Mouse (Mus musculus) heart, adult 9 months (tissue): Measurements from ENCODE around the gene Kcnc4.

Experiments used
- DNase-seq, 2 experiments: peaks; one replicate each; pipeline ENCODE4 v3.0.0; 2022; ENCODE audit warnings: low spot score in 2 of 2

The Kcnc4 gene

DNA sequence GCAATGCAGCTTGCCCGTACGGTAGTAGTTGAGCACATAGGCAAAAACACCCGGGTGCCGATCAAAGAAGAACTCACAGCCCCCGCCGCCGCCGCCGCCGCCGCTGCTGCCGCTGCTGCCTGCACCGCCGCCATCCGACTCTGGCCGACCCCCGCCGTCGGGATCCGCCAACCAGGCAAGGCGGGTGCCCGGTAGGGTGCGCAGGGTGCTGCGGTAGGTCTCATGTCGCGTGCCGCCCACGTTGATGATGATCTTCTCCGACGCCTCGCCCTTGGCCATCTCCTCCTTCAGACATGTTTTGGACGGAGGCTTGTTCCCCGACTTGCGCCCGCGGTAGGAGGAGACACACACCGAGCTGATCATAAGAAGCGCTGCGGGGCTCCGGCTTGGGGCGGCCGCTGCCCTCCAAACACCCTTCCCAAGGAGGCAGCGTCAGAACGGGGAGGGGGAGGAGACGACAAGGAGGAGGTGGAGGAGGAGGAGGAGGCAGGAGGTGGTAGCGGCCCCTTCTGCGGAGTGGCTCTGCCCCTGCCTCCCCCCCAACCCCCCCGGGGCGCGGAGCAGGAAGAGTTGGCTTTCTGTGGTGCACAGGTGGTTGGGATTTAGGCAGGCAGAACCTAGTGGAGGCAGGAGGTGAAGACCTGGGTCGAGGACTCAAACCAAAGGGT is 690 bp downstream of the Kcnc4 start:
- no peak for DNase-seq

- no peak for DNase-seq
Observed at GRCm38 (mm10) chr3:107458104-107458503, 1.2 kb downstream of the Kcnc4 start.

DNA sequence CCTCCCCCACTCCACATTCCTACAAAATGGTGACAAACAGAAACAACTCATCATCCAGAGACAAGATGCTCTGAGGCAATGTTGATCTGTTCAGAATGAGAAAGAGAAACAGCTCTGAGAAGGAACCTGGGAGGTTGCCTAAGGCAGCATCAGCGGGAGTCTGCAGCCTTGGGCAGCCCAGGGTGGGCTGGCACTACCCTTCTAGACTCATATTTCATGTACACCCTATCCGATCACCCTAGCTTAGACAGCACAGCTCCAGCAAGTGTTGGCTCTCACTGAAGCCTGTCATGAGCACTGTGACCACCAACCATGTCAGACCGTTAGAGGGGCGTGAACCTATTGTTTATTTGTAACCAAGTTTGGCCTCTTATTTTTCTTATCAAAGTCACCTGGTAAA is 5.1 kb downstream of the Kcnc4 start:
- no peak for DNase-seq

GRCm38 (mm10) chr3:107446822-107447221 is 12.5 kb downstream of the Kcnc4 start:
- DNase-seq: no peak

GRCm38 (mm10) chr3:107443866-107444265 is 15.5 kb downstream of the Kcnc4 start:
- DNase-seq: no peak

DNA sequence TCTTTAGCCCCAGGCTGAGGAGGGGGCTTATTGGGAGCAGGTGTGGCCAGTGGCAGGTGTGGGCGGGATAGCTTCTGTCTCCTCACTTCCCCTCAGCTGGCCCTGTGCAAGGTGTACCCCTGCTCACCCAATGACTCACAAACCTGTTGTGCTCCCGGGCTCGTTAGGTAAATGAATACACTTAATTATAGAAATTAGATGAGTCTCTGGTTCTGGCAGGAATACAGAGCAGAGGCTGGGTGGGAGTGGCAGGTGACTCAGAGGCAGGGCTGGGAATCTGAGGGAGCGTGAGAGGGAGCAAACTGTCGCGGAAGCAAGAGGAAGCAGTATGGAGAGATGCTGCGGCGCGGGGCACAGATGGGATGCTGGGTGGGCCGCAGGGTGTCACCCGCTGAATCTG is 17.2 kb downstream of the Kcnc4 start:
- DNase-seq: no peak

- no peak for DNase-seq
Observed at GRCm38 (mm10) chr3:107441306-107441705, 18.0 kb downstream of the Kcnc4 start.

DNA sequence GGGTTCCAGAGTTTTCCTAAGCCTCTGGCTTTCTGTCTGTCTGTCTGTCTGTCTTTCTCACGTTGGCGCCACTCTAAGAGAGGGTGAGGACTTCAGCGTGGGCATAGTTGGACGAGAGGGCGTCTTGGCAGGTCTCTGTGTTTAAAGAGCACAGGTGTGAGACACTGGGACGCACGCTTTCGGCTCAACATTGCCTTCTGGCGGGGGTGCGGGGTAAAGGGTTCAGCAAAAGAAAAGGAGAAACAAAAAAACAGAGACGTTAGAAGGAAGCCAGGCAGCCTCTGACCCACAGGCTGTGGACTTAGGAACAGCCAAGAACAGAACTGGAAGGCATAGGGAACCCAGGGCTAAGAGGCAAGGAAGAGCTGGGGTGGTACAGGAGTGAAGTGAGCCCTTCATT is 20.1 kb downstream of the Kcnc4 start:
- no peak for DNase-seq

- DNase-seq: no peak
Observed at GRCm38 (mm10) chr3:107437666-107438065, 21.7 kb downstream of the Kcnc4 start.

GRCm38 (mm10) chr3:107436434-107436833 is 22.9 kb downstream of the Kcnc4 start:
- no peak for DNase-seq

- DNase-seq: peak; percentile 54 to 62
Observed at GRCm38 (mm10) chr3:107433614-107434013, 25.7 kb downstream of the Kcnc4 start.

DNA sequence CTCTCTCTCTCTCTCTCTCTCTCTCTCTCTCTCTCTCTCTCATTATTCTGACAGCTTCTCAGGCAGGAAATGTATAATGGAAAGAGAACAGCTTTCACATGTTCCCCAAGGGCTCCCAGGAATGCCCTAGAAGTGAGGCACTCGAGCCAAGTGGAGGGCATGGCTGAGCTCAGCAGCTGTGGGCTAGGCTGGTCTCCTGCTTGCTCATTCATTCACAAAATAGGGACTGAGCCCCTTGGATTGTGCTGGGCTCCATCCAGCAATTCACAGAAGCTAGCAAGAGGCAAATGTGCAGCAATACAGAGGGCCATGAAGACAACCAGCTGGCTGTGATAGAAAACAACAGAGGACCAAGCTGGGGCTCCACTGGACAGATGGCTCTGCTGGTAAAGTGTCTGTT is 28.1 kb downstream of the Kcnc4 start:
- no peak for DNase-seq

DNA sequence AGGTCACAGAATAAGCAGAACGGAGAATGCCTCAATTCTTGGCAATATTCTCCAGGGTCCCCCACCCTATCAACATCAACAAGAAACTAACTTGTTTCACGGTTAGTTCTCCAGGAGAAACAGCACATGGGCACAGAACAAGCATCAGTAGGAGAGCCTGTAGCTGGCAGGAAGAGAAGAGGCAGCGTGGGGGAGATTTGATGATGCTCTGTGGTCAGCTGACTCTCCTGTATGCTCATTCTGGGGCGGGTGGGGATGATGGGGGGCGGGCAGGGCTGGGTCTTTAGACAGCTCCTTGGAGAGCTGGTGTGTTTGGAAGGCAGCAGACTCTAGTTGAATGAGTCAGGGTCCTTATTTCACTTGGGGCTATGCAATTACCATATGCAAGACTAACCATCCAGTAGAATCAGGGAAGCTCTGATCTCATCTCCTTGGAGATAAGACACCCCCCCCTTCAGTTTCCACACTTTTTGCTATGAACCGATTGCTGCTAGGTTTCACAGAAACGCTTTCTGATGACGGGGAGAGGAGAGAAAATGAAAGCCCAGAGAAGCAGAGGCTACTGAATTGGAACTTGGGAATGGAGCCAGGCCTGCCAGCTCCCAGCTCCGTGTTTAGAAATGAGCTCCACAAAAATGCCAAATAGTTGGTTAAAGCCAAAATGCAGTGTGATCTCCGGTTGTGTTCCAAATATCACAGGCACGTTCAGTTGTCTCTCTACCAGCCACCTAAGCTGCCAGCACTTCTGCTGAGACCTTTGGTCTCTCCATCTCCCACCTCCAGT is 34.9 kb downstream of the Kcnc4 start:
- DNase-seq: no peak

GRCm38 (mm10) chr3:107420156-107420555 is 39.2 kb downstream of the Kcnc4 start:
- DNase-seq: no peak

DNA sequence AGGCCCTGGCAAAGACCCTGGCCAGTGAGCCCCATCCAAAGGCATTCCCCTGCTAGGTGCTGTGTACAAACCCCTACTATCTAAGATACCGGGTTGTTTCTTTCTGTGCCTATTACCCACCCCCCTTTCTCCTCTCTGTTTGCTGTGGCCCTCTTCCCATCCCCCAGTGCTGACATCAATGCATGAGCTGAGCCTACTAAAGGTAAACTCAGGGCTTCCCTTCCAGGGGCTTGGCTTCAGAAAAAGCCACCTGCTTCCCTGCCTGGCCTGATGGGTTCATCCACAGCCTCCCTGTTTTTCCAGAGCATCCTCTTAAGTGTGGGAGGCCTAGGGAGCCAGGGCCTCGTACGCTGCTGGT is 42.1 kb downstream of the Kcnc4 start:
- DNase-seq: no peak

DNA sequence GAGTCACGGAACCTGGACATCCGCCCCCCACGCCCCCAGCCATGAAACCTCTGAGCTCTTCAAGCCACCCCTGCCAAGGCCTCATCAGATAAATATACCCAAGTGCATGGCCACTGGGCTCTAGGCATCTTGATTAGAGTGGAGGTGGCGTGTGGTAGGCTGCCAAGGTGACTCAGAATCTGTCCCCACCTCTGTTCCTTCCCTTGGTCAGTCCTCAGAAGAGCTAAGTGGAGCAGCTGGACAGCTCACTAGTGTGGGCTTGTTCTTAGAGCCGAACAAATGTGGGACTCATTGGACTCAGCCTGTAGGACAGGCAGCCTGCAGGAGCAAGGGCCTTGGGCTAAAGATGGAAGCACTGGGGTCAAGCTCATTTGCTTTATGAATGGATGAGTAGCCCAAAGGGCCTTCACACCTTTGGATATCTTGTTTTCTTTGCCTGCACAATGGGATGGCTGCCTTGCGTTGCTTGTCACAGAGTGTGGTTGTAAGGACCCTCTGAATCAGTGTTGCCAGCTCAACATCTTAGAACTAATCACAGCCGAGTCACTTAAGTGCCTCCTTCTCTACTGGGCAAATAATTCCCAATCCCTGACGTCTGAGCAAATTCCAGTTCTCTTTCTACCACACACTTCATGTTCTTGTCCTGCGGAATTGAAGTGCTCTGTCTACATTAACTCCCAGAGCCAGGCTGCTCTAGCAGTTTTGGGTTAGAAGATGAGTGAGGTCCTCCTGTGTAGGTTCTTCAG is 42.6 kb downstream of the Kcnc4 start:
- no peak for DNase-seq

- DNase-seq: no peak
Observed at GRCm38 (mm10) chr3:107413093-107413492, 46.3 kb downstream of the Kcnc4 start.

DNA sequence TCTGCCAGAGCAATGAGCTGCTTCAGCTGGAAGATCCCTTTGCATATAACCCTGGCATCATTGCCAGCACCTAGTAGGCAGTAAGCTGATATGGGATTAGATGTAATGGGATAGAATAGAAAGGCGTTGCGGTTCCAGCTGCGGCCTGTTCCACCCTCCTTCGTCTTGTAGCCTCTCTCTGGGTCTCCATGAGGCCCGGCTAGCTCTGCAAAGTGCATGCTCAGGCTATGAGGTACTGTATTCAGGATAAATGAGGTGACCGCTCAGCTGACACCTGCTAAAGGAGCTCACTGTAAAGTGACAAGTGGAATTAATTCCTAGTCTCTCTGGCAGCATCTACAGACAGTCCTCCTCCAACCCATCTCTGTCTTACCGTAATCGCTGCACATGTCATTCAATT is 46.8 kb downstream of the Kcnc4 start:
- DNase-seq: no peak

GRCm38 (mm10) chr3:107411669-107412068 is 47.7 kb downstream of the Kcnc4 start:
- no peak for DNase-seq

GRCm38 (mm10) chr3:107401401-107401800 is 58.0 kb downstream of the Kcnc4 start:
- no peak for DNase-seq

DNA sequence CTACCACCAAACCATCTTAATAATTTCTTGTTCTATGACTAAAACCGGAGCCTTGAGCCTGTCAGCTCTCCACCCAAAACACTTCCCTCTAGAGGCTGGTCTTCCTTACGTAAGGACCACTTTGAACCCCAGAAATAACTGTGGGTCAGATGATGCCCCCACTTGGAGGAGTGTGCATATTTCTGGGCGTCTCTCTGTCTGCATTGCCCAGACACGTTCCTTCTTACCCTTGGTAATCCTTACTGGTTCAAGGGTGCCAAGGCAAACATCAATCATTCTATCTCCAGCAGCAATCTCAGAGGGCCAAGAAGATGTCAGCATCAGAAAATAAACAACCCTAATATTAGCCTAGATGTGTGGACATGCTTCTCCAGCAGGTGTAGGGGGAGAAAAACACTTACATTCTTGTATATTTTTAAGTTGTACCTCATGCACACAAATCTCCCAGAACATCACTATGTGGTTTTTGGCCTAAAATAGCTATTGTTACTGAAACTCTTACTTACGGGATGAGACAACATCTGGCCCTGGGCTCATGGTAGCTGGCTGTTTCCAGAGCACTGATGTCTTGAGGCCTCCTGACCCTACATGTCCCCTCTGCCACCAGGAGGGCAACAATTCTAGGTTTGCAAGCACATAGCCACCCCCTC is 59.2 kb downstream of the Kcnc4 start:
- DNase-seq: no peak

- DNase-seq: no peak
Observed at GRCm38 (mm10) chr3:107391198-107391597, 68.2 kb downstream of the Kcnc4 start.
